Mouse (Mus musculus): ENCODE results near the gene Gmpr. TPM values are rescaled to one million over a fixed set of nuclear protein-coding genes. Genes with fewer than 3 reads are reported as not detected.

Gene Gmpr
- total RNA-seq, 2 experiments from 2014 or later = 48.7 to 54.5 TPM

- DNase-seq (ENCODE audit: low spot score in 2 of 2) = no peak
These were observed 30.8 kb downstream of the Gmpr start for GRCm38 (mm10) chr13:45538091-45538490.

GRCm38 (mm10) chr13:45538532-45539204, 31.4 kb downstream of the Gmpr start:
- peak in 1 of 2 experiments; percentile 35 for DNase-seq (ENCODE audit: low spot score in 2 of 2)

GRCm38 (mm10) chr13:45539205-45539568, 31.9 kb downstream of the Gmpr start:
- peak; percentile 26 to 60 for DNase-seq (ENCODE audit: low spot score in 2 of 2)

- no peak for DNase-seq (ENCODE audit: low spot score in 2 of 2)
These were observed 38.7 kb downstream of the Gmpr start for GRCm38 (mm10) chr13:45545974-45546373.

GRCm38 (mm10) chr13:45546946-45547345, 39.7 kb downstream of the Gmpr start:
- no peak for DNase-seq (ENCODE audit: low spot score in 2 of 2)

- no peak for DNase-seq (ENCODE audit: low spot score in 2 of 2)
These were observed 40.3 kb downstream of the Gmpr start for GRCm38 (mm10) chr13:45547549-45547948.

- no peak for DNase-seq (ENCODE audit: low spot score in 2 of 2)
These were observed 46.4 kb downstream of the Gmpr start for GRCm38 (mm10) chr13:45553674-45554073.

GRCm38 (mm10) chr13:45558367-45558766, 51.1 kb downstream of the Gmpr start:
- DNase-seq (ENCODE audit: low spot score in 2 of 2) = no peak

GRCm38 (mm10) chr13:45559258-45559657, 52.0 kb downstream of the Gmpr start:
- DNase-seq (ENCODE audit: low spot score in 2 of 2) = no peak

GRCm38 (mm10) chr13:45560543-45560942, 53.3 kb downstream of the Gmpr start:
- no peak for DNase-seq (ENCODE audit: low spot score in 2 of 2)

- DNase-seq (ENCODE audit: low spot score in 2 of 2) = no peak
These were observed 54.8 kb downstream of the Gmpr start for GRCm38 (mm10) chr13:45562011-45562410.

GRCm38 (mm10) chr13:45564946-45565345, 57.7 kb downstream of the Gmpr start:
- no peak for DNase-seq (ENCODE audit: low spot score in 2 of 2)

- DNase-seq (ENCODE audit: low spot score in 2 of 2) = no peak
These were observed 62.7 kb downstream of the Gmpr start for GRCm38 (mm10) chr13:45569932-45570331.

GRCm38 (mm10) chr13:45571795-45572262, 64.6 kb downstream of the Gmpr start:
- peak; percentile 58 to 59 for DNase-seq (ENCODE audit: low spot score in 2 of 2)

GRCm38 (mm10) chr13:45572768-45573167, 65.5 kb downstream of the Gmpr start:
- no peak for DNase-seq (ENCODE audit: low spot score in 2 of 2)

- DNase-seq (ENCODE audit: low spot score in 2 of 2) = peak in 1 of 2 experiments; percentile 31
These were observed 68.9 kb downstream of the Gmpr start for GRCm38 (mm10) chr13:45576185-45576584.

GRCm38 (mm10) chr13:45577366-45577765, 70.1 kb downstream of the Gmpr start:
- no peak for DNase-seq (ENCODE audit: low spot score in 2 of 2)

GRCm38 (mm10) chr13:45577784-45578183, 70.5 kb downstream of the Gmpr start:
- DNase-seq (ENCODE audit: low spot score in 2 of 2) = no peak

GRCm38 (mm10) chr13:45579751-45580150, 72.5 kb downstream of the Gmpr start:
- no peak for DNase-seq (ENCODE audit: low spot score in 2 of 2)

- no peak for DNase-seq (ENCODE audit: low spot score in 2 of 2)
These were observed 75.0 kb downstream of the Gmpr start for GRCm38 (mm10) chr13:45582294-45582693.

GRCm38 (mm10) chr13:45583061-45583460, 75.8 kb downstream of the Gmpr start:
- DNase-seq (ENCODE audit: low spot score in 2 of 2) = no peak

GRCm38 (mm10) chr13:45590898-45591297, 83.7 kb downstream of the Gmpr start:
- DNase-seq (ENCODE audit: low spot score in 2 of 2) = no peak

- no peak for DNase-seq (ENCODE audit: low spot score in 2 of 2)
These were observed 86.7 kb downstream of the Gmpr start for GRCm38 (mm10) chr13:45593914-45594313.
